Mouse (Mus musculus): Measurements from ENCODE around the gene Hnrnpr.

Gene Hnrnpr

DNA sequence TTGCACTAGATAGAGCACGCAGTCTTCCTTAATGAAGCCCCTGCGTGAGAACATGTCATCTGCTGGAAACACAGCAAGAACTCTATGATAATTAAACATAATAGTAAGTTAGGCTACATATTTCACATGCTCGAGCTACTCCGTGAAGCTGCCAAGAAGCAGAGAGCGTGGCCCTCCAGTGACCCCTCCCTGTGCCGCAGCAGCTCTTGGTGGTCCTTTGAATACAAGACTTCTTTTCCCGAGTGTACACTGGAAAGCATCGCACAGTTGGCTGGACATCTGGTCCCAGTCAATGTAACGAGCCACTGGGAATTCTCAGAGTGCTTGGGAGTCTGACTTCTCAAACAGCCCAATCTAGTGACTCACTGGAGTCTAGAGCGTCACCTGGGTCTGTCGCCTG, 97.1 kb downstream of the Hnrnpr start:
- peak; percentile 27 for DNase-seq (ENCODE audit: low spot score)
